Mouse (Mus musculus): ENCODE results near the gene Tectb.
A peak's percentile ranks its signal among the peaks of the same experiment; 100 is the strongest.
"Not testable (repeated sequence)": the region's sequence is repeated elsewhere in the genome, so short reads cannot be mapped to it uniquely, and the experiment has no call there.

Tectb gene

DNA sequence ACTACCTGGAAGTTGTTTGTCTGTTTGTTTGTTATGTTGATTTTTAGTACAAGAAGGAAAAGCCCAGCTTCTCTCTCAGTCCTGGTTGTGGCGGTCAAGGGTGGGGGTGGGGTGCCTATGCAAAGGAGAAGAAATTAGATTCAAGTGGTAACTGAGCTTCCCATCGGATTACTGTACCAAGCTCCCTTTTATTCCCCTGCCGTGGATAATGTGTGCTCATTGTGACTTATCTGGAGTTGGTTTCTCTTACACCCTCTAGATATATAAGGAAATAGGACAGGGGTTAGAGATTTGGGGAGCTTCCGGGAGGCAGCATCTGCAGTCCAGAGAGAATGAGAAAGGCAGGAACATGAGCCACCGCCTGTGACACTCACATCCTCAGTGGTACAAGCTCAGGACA is at the start of gene Tectb:
TSS of gene Tectb (plus strand) at position 301 of the 400 bp plus-strand sequence.
- no peak for DNase-seq (ENCODE audit: low spot score in 2 of 2)

DNA sequence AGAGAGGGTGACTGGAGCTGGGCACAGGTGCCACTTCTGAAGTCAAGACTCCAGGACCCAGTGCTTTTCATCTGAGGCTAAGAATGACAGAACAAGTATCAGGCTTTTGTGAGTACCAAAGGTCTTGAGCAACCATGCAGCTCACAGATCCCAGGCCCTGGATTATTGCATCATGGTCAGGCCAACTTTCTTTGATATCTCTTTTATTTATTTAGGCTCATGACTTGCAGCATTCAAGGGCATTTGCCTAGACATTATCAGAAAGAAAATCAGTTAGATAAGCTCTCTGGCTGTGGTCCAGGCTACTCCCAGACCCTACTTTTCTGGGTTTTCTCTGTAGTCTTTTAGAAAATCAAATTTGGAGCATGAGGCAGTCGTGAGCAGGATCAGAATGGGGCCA is 48.8 kb upstream of the Tectb start:
- DNase-seq (ENCODE audit: low spot score in 2 of 2): no peak

DNA sequence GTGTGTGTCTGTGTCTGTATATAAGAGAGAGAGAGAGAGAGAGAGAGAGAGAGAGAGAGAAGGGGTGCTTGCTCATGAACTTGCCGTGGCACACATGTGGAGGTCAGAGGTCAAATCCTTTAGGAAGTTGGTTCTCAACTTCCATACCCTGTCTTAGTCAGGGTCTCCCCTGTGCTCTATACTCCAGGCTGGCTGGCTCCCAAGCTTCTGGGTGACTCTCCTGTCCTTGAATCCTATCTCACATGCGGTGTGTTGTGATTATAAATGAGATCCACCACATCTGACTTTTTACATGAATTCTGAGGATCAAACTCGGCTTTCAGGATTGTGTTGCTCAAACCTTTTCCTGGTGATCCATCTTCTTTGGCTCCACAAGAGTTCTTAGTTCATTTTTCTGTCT is 48.1 kb upstream of the Tectb start:
- DNase-seq (ENCODE audit: low spot score in 2 of 2): no peak

DNA sequence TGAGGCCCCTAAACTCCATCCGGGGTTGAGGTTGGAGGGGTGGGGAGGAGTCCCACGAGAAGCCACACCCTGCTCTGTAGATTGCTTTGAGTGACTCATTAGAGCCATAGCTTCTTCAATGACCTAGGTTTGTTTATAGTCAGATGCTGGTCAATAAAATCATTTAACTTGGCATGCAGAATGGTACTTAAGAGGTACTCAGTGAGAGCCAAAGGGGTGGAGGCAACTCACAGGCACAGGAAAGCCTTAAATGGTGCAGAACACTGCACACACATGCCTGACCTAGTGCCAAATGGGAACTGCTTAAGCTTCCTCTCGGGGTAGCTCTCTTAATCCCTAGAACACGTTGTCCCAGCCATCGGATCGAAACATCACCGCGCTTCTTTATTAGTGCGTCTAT is 46.0 kb upstream of the Tectb start:
- DNase-seq (ENCODE audit: low spot score in 2 of 2): no peak

DNA sequence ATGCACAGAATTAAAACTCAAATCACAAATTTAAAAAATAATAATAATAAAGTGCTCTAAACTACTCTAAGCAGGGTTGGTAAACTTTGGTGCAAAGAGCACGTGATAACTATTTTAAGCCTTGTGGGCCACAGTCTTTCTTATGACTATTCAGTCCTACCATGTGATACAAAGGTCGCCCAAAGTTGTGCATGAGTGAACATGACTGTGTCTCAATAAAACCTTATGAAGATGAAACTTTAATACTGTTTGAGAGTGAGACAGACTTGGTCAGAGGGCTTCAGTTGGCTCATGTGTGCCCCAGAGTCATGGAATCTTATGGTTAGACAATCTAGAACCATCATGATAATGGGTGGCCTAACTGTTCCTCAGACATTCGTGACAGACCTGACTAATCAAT is 44.6 kb upstream of the Tectb start:
- no peak for DNase-seq (ENCODE audit: low spot score in 2 of 2)

DNA sequence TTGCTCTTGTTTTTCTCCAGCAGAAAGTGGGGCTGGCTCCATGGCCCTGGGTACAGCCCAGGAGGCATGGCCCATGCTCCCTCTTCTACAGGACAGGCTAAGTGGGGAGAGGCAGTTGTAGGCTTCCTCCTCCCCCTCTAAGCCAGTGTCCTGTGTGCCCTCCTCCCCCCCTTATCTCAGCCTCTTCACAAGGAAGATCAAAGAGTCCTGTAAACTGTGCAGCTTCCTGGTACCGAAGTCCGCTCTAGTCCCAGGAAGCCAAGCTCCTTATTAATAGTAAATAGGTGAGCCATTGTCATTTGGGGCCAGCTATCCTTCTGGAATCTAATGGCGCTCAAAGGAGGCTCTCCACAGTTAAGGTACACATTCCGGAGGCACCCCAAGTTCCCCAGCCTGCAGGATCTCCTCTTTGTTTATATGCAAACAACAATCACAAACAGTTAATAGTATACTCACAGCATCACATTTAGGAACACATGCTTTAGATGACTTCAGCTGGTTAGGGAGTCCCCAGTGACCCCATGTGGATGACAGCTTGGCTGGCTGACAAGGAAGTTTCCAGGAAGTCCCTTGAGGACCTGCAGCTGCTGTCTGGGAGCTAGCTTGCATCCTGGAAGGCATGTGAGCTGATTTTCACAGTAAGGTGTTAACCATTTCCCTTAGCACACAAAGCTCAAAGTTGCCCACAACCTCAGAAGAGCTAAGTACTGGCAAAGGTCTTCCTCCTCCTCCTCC is 43.7 kb upstream of the Tectb start:
- DNase-seq (ENCODE audit: low spot score in 2 of 2): no peak

DNA sequence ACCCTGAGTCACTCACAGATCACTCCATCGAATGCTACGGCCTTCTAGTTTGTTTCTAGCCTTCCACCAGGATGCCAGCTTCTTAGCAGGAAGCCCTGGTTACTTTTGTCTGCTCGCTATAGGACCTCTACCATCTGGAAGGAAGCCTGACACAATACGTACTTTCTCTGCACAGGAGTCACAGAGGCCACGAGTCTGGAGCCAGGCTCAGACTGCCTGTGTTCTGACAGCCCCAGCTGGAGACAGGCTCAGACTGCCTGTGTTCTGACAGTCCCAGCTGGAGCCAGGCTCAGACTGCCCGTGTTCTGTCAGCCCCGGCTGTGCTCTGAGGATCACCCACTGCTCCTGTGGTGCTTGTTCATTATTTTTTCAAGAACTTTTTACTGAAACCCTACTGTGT is 42.6 kb upstream of the Tectb start:
- DNase-seq (ENCODE audit: low spot score in 2 of 2): no peak

DNA sequence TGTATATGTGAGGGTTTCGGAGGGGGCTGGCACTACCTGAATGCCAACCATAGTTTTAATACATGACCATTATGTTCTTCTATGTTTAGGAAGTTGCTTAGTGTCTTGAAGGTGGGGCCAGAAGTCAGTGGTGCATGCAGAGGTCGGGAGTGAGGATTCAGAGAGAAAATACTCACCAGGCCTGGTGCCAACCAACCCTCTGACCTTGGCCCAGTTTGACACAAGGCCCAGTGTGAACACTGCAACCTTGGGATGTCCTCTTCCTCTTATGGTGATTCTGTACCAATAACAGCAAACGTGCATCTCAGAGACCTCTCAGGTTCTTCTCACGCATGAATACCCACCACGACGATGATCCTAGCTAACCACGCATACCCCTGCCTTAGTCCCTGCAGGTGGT is 42.0 kb upstream of the Tectb start:
- DNase-seq (ENCODE audit: low spot score in 2 of 2): no peak

DNA sequence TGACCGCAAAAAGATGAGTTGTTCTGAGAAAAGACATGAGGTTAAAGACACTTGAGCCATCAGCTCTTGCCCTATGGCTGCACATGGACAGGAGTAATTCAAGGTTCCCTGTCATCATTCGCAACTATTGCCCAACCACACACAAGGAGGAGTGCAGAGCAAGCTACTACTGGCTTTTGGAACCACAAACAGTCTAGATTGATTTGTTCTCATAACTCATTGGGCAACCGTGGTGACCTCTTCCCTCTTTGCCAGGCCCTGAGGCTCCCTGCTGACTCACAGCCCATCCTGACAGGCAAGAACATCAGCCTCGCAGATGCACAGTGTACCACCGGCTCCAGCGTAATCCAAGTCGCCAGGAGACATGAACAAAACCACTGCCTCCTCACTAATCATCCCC is 41.2 kb upstream of the Tectb start:
- DNase-seq (ENCODE audit: low spot score in 2 of 2): no peak

DNA sequence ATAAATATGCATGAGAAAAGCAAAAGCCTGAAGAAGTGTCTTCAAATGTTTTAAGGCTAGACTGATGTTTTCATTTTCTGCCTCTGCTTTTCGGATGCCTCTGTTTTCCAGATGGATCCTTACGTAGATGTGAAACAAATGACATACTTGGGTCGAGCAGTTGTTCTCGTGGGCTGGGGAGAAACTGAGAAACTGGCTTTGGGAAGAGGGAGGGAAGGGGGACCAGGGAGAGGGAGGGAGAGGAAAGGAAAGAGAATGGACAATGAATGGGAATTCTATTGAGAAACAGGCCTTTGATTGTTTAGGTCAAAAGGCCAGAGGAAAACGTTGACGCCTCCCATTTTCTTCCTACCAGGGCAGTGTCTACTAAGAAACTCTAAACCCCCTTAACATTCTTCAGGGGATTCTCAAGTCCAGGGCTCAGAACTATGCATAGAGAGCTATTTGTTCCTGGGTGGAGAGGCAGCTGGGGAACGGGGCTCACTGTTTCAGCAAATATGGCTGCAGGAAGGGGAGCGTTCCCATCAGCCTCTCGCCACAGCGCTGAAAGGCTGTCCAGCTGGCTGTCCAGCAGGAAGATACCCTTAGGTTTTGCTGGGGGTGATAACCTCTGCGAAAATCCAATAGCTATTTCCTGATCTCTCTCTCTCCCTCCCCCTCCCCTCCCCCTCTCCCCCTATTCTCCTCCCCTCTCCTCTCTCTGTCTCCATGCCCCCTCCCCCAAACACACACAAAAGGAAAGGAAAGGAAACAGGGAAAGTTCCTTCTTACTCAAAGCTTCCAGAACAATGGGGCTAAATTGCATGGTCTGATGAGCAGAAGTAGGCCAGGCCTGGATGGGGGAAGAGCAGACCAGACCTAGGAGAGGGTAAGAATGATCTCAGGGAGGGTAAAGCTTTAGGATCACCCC is 36.9 kb upstream of the Tectb start:
- DNase-seq (ENCODE audit: low spot score in 2 of 2): no peak

DNA sequence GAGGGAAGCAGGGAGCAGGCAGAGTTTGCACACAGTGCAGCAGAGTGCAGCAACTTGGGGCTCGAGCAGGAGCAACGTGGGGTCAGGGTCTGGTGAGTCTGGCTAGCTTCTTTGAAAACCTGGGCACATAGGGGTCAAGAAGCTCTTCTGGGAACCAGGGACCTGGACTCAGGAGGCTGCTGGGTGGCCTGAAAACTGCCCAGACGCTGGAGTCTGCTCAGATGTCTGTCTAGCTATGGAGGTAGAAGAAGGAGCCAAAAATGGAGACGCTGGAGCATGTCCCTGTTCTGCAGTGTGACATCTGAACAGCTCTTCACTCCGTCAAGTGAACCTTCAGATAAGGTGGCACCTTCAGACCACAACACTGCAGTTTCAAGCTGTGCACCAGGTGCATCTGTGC is 35.8 kb upstream of the Tectb start:
- DNase-seq (ENCODE audit: low spot score in 2 of 2): no peak

DNA sequence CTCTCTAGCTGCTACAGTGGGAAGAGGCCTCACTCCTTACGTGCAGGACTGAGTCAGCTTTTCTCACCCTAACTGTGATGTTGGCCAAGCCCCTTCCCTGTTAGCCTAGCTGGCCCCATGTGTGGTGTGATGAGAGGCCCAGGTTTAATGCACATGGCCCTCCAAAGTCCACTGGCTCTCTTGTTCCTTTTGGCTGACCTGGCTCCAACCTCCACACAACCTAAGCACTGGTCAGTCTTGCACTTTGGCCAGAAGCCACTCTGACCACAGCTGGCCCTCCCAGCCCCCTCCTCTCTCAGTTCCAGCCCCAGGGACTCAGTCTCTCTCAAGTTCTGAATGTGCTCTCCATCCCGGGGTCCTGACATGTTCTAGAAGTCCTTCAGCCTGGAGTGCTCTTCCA is 35.4 kb upstream of the Tectb start:
- DNase-seq (ENCODE audit: low spot score in 2 of 2): no peak

DNA sequence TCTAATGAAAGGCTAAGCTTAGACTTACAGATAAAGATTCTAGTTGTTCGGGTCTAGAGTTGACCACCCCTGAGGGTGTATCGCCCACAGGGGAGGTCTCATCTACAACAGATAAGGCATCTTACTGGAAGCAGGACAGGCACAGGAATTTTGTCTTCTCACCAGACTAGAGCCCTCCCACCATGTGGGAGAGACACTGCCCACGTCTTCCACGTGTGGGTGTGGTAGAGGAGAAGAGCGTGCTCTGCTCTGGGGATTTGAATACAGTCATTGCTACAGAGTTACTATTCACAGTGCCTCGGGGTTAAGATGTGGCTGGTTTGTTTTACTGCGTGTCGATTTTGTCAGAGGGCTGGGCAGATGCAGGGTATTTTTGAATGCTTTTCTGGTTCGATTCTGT is 33.0 kb upstream of the Tectb start:
- DNase-seq (ENCODE audit: low spot score in 2 of 2): no peak

DNA sequence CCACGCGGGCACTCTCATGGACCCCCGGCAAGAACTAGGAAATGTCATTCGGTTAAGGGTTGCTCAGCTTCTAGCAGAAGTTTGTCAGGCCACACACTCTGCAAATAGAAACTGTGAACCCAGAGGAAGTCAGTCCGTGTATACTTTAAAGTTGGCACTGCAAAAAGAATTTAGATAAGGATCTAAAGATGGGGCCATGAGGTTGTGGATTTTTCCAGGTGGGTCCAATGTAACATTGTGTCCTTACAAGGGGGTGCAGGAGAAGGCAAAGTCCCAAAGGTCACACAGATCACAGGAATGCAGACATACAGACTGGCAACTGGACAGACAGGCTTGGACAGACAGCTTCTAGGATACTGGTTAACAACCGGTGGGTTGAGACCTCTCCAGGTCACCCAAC is 32.4 kb upstream of the Tectb start:
- DNase-seq (ENCODE audit: low spot score in 2 of 2): no peak

DNA sequence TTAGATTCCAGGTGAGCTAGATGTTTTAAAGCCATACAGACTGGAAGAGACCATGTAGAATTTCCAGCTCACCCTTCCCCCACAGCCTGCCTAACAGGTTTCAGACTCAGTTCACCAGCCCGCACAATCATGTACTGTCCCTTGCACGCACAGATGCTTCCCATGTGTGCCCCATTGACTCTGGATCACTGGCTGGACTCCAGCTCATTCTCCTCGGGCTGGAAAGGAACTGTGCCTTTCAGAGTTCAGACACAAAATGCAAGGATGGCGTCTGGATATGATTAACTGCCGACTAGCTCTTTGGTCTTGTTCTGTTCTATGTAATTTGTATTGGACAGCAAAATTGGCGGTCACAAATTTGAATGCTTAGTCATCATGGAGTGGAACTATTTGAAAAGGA is 30.9 kb upstream of the Tectb start:
- DNase-seq (ENCODE audit: low spot score in 2 of 2): no peak

DNA sequence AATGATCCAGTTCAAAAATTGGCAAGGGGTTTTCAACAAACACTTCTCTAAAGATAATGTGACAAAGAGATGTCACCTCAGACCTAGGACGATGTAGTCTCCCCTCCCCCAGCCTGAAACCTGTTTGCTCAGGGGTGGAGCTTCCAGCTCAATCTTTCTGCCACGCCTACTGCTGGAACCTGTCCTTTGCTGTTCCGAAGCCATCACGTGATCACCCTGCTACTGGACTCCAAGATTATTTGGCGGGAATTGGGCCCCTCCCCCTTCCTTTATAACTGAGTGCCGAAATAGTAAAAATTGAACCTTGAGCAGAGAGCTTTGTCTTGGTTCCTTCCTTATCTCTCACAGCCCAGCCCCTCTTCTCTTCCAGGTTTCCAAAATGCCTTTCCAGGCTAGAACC is 28.3 kb upstream of the Tectb start:
- DNase-seq (ENCODE audit: low spot score in 2 of 2): not testable (repeated sequence)

DNA sequence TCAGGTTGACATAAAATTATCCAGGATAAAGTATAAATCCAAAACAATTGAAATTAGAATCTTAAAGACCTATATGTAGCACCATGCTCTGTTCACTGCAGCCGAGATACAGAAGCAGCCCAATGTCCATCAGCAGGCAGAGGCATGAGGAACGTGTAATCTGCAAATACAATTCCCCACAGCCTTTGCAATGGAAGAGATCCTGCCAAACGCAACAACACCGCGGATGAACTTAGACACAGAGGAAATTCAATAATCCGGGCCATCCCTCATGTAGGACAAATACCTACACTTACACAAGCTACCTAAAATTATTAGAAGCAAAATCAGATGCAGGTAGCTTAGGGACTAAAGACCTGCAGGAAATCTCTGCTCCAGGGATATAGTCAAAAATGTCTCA is 27.6 kb upstream of the Tectb start:
- DNase-seq (ENCODE audit: low spot score in 2 of 2): no peak

DNA sequence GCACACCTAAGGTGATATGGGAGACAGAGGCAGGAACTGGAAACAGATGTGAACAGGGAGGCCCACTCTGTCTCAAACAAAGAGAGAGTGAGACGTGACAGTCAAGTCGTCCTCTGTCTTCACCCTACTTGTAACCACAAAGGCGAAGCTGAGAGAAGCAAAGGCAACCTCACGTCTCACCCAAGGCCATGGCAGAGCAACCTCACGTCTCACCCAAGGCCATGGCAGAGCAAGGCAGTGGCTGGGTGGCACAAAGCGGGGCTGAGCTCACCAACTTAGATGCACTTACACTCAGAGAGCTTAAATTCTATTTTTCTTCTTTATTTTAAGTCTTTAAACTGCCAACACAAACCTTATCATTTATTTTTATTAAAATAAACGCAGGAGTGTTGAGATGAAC is 23.5 kb upstream of the Tectb start:
- DNase-seq (ENCODE audit: low spot score in 2 of 2): no peak

DNA sequence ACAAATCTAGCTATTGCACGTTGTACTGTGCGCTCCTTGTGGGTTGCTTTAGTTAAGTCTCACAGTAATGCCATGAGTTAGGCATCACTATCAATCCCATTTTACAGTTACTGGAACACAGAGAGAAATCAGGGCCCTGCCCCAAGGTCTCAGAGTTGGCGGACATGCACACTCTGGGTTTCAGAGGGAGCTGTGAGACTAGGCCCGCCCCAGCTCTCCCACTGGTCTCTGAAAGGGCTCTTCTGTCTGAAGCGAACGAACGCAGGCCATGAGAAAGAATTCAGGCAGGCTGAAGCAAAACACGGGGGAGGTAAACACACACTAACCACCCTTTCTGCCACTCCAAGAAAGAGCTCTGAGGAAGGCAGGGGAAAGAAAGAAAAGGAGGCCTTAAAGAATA is 21.9 kb upstream of the Tectb start:
- DNase-seq (ENCODE audit: low spot score in 2 of 2): peak in 1 of 2 experiments; percentile 11

DNA sequence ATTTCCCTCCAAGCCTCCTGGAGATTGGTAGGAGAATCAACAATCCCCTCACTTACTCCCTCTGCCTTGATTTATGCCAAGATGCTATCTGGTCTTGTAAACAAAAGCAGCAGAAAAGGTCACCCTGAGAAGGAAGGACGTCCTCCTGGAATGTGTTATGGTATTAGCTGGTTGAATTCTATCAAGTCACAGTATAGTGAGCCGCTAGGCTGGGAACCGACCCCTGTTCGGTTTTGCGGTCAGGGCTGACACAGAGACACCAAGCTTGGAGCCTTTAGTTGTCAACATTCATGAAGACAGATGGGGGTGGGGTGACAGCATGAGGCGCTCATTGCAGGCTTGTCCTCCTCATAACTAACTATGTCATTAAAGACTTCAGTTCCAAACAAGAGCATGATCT is 20.7 kb upstream of the Tectb start:
- DNase-seq (ENCODE audit: low spot score in 2 of 2): no peak

DNA sequence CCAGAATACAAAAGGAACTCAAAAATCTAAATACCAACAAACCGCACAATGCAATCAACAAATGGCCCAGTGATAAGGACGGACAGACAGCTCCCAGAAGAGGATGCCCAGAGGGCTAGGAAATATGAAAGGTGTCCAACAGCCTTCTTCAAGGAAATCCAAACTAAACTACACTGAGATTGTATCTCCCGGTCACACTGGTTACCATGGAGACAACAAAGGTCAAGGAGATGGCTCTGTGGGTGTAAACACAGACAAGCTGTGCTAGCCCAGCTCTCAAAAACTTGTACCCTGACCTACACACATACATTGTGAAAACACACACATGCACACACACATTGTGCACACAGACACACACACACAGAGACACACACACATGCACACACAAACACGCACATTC is 18.3 kb upstream of the Tectb start:
- no peak for DNase-seq (ENCODE audit: low spot score in 2 of 2)

DNA sequence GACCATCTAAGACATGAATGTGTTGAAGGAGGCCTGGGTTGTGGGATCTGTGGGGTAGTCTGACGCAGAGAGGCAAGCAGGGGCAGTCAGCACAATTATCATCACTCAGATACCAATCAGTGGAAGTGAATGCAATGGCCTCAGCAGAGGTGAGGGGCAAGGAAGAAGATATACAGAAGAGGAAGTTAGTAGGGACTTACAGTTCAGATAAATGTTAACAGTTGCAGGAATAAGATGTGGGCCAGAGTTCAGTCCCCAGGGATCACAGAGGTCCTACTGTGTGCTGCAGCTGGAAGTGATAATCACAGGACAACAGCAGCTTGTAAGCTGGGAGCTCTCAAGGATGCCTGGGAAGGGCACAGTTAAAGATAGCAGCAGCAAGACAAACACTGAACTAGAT is 16.4 kb upstream of the Tectb start:
- no peak for DNase-seq (ENCODE audit: low spot score in 2 of 2)

DNA sequence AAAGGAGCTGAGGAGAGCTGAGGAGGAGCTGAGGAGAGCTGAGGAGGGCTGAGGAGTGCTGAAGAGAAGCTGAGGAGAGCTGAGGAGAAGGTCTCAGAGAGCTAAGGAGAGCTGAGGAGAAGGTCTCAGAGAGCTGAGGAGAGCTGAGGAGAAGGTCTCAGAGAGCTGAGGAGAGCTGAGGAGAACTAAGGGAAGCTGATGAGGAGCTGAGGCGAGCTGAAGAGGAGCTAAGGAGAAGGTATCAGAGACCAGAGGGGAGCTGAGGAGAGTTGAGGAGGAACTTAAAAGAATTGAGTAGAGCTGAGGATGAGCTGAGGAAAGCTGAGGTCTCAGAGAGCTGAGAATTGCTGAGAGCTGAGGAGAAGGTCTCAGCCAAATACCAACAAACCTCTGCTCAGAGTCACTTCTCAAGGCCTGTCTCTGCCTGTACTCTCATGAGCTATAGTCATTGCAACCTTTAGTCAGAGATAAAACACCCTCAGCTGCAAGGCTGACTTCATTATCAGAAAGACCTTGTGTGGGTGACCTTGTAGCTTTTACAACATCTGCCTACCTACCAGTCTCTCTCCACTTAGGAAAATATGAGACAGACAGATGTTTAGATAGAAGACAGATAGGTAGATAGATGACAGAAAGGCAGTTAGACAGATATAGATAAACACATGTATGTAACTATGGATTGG is 15.2 kb upstream of the Tectb start:
- no peak for DNase-seq (ENCODE audit: low spot score in 2 of 2)

Measured in frontal cortex, postnatal 36 days (tissue).